Mouse (Mus musculus) thymus, adult 2 months (tissue): ENCODE results near the gene Entpd7. TPM values are rescaled to one million over a fixed set of nuclear protein-coding genes. Genes with fewer than 3 reads are reported as not detected.

ENCODE experiments used
- DNase-seq: peaks from one replicate; pipeline ENCODE4 v3.0.0; 2021
- H3K27ac ChIP-seq: fragments of 200-500 bp; 2 replicates; pipeline ENCODE4 v1.5.1; 2012; ENCODE audit warnings: low read length, control low read depth; ENCODE audit not compliant: control insufficient read depth, insufficient read depth
- H3K27me3 ChIP-seq: fragments of 200-500 bp; 2 replicates; pipeline ENCODE4 v1.6.1; 2012; ENCODE audit warnings: mild to moderate bottlenecking, low read length, moderate library complexity, mixed read lengths; ENCODE audit not compliant: control insufficient read depth, insufficient read depth
- H3K36me3 ChIP-seq: fragments of 200-500 bp; 2 replicates; pipeline ENCODE4 v1.6.1; 2012; ENCODE audit warnings: mild to moderate bottlenecking, low read length, moderate library complexity; ENCODE audit not compliant: control insufficient read depth, insufficient read depth
- H3K4me1 ChIP-seq: fragments of 200-500 bp; replicated peaks from 2 replicates; pipeline ENCODE4 v1.6.1; 2012; ENCODE audit warnings: low read length; ENCODE audit not compliant: control insufficient read depth, insufficient read depth
- H3K4me3 ChIP-seq: fragments of 200-500 bp; 2 replicates; pipeline ENCODE4 v1.5.1; 2012; ENCODE audit warnings: mild to moderate bottlenecking, low read length, control low read depth, moderate library complexity; ENCODE audit not compliant: control insufficient read depth, insufficient read depth
- CTCF ChIP-seq: fragments of 200-500 bp; IDR thresholded peaks from 2 replicates; pipeline ENCODE4 v1.5.1; 2012; ENCODE audit warnings: mild to moderate bottlenecking, control low read depth, low read length, moderate library complexity, borderline replicate concordance; ENCODE audit not compliant: control insufficient read depth, poor library complexity, insufficient read depth; ENCODE audit errors: extremely low read depth
- POLR2A ChIP-seq: fragments of 200-500 bp; IDR thresholded peaks from 2 replicates; pipeline ENCODE4 v1.6.1; 2012; ENCODE audit warnings: mild to moderate bottlenecking, low read length, control low read depth, moderate library complexity; ENCODE audit not compliant: control insufficient read depth, poor library complexity, insufficient read depth; ENCODE audit errors: extremely low read depth
- WGBS: fragments of 180-500 bp; shearing (Covaris S2); methylation state at CpG from one replicate; pipeline ENCODE4 v1.1.7; 2018; 5-methylcytosine and 5-hydroxymethylcytosine counted together
- polyA plus RNA-seq: library from polyadenylated mRNA; depleted of rRNA; stranded (reverse); fragments of >200 nt; gene quantifications from 2 replicates; pipeline ENCODE4 v1.2.3, GENCODE M21; 2012

Gene Entpd7
- polyA plus RNA-seq, 1 experiment: 8.8 TPM

DNA sequence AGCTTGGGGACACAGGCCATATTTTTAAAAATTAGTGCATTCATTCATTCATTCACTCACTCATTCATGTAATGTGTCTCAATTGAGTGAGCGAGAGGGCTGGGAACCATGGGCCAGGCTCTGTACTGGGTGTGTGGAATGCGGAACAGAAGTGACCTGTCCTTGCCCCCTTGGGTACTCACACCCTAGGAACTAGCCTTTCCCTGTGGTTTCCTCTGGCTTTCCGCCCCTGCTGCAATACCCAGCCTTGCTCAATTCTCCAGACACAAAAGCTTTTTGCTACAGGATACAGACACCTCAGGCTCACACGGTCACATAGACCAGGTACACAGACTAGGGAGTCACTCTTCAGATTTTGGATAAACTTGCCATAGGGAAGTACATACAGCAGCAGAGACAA lies 41.1 kb upstream of the Entpd7 start:
- Histone ChIP-seq H3K27ac (no peak overlapping the region), H3K27me3 (no peaks in the 10 kb centered on the region), H3K4me1 (peaks cover 10% of the 10 kb centered on the region; the same call in 1 of the 2 replicates), H3K36me3 (no peaks in the 10 kb centered on the region), H3K4me3 (no peak overlapping the region)
- TF ChIP-seq CTCF: no peak
- 78% methylated on average over 4 of the region's 4 CpGs for WGBS
- no peak for DNase-seq

- Histone ChIP-seq H3K36me3 (no peaks in the 10 kb centered on the region), H3K27ac (no peak overlapping the region), H3K4me1 (peaks cover 1% of the 10 kb centered on the region; the same call in 1 of the 2 replicates), H3K4me3 (no peak overlapping the region), H3K27me3 (no peaks in the 10 kb centered on the region)
- no peak for DNase-seq
- TF ChIP-seq POLR2A: no peak
- TF ChIP-seq CTCF: no peak
- WGBS: 70% methylated on average over 8 of the region's 8 CpGs
These were observed 38.2 kb upstream of the Entpd7 start for GRCm38 (mm10) chr19:43651241-43651785.

DNA sequence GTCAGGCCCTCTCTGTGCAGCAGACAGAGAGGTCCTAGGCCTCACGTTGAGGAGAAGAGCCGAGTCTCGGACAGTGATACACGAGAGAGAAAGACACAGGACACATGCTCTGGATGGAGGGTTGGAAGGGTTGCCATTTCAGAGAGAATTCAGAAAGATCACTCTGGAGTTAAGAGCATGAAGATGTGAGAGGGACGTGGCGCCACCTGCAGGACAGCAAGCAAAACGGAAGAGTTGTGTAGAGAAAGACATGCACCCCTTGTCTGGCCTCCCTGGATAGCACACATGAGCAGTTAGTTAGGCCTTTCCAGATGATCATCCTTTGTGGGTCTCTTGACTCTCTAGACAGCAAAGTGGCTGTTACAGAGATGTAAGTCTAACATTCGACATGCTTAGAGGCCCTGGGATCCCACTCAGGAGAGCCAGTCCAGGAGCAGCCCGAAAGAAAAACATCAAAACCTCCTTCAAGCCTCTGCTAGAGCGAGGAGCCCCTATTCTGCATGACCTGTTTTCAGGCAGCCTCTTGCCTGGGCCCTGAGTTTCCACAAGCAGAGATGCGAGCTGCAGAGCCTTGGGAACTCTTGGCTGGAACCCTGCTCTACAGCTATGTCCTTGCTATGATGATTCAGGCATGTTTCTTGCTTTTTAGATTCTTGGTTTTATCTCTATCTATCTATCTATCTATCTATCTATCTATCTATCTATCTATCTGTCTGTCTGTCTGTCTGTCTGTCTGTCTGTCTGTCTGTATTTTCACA lies 33.6 kb upstream of the Entpd7 start:
- WGBS: 44% methylated on average over 11 of the region's 11 CpGs
- no peak for TF ChIP-seq POLR2A
- TF ChIP-seq CTCF: 0 out of 2 replicates have a peak, but pooled peaks have one; percentile 15
- no peak overlapping the region for H3K27ac ChIP-seq
- H3K4me3 ChIP-seq: no peak overlapping the region
- no peaks in the 10 kb centered on the region for H3K27me3 ChIP-seq
- no peaks in the 10 kb centered on the region for H3K36me3 ChIP-seq
- H3K4me1 ChIP-seq: no peaks in the 10 kb centered on the region
- peak; percentile 47 for DNase-seq

DNA sequence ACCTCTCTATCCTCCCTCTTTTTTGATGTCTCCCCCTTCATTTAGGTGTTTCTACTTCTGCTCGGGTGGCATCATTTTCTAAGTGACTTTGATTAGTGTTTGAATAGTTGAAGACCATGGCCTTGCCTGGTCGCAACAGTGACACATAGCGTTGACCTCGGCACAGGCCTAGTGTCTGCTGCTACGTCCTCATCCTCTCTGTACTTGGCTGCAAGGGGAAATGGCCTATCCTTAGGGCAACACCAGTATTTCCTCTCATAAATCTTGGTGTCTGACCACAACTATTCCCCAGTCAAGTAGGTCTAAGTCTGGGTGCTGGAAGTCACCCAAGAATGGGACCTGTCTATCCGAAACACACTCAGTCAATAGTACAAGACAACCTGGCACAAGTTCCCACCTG lies 29.8 kb upstream of the Entpd7 start:
- 65% methylated on average over 6 of the region's 6 CpGs for WGBS
- Histone ChIP-seq H3K36me3 (peaks cover 13% of the 10 kb centered on the region), H3K4me1 (no peaks in the 10 kb centered on the region), H3K4me3 (no peak overlapping the region), H3K27me3 (no peaks in the 10 kb centered on the region), H3K27ac (no peak overlapping the region)
- TF ChIP-seq POLR2A (no peak), CTCF (no peak)
- DNase-seq: no peak

- no peaks in the 10 kb centered on the region for H3K4me1 ChIP-seq
- no peak overlapping the region for H3K27ac ChIP-seq
- H3K4me3 ChIP-seq: no peak overlapping the region
- no peaks in the 10 kb centered on the region for H3K27me3 ChIP-seq
- no peak for DNase-seq
- no peak for TF ChIP-seq POLR2A
- TF ChIP-seq CTCF: no peak
- H3K36me3 ChIP-seq: peaks cover 13% of the 10 kb centered on the region
- 64% methylated on average over 9 of the region's 9 CpGs for WGBS
These were observed 28.7 kb upstream of the Entpd7 start for GRCm38 (mm10) chr19:43660774-43661173.

- TF ChIP-seq POLR2A (no peak), CTCF (no peak)
- 94% methylated on average over 19 of the region's 19 CpGs for WGBS
- no peaks in the 10 kb centered on the region for H3K27me3 ChIP-seq
- DNase-seq: no peak
- H3K4me1 ChIP-seq: no peaks in the 10 kb centered on the region
- no peak overlapping the region for H3K4me3 ChIP-seq
- peaks cover 13% of the 10 kb centered on the region for H3K36me3 ChIP-seq
- H3K27ac ChIP-seq: no peak overlapping the region
These were observed 27.1 kb upstream of the Entpd7 start for GRCm38 (mm10) chr19:43662176-43662967.
